Mouse (Mus musculus) layer of hippocampus, postnatal 14 days (tissue): ENCODE data around the gene Slc16a2. TPM values are rescaled to one million over a fixed set of nuclear protein-coding genes. Genes with fewer than 3 reads are reported as not detected.
A peak's percentile ranks its signal among the peaks of the same experiment; 100 is the strongest.

ENCODE experiments used
- DNase-seq, 2 experiments: peaks; one replicate each; pipeline ENCODE4 v3.0.0; 2021 to 2022; ENCODE audit warnings: low spot score in 2 of 2, mixed read lengths in 1 of 2
- long read RNA-seq, 2 experiments: library from polyadenylated mRNA; stranded (forward); transcript quantifications; one replicate each; pipeline ENCODE4 v2.0.0; 2021
- total RNA-seq, 2 experiments: library from RNA; stranded (reverse); gene quantifications; 2 replicates each; pipeline ENCODE4 v1.2.3; 2021

The Slc16a2 gene
- 10 to 100 TPM; 65.9 to 76.3 TPM for total RNA-seq
- long read RNA-seq, experiment 1, full-length matches to known transcripts = 15 of 43 reads
- long read RNA-seq, experiment 1, partial matches to known transcripts = 3 of 43 reads
- long read RNA-seq, experiment 1, other reads (novel, unspliced or antisense) = 25 of 43 reads
- long read RNA-seq, experiment 2, full-length matches to known transcripts = 27 of 63 reads
- long read RNA-seq, experiment 2, partial matches to known transcripts = 6 of 63 reads
- long read RNA-seq, experiment 2, other reads (novel, unspliced or antisense) = 30 of 63 reads

DNA sequence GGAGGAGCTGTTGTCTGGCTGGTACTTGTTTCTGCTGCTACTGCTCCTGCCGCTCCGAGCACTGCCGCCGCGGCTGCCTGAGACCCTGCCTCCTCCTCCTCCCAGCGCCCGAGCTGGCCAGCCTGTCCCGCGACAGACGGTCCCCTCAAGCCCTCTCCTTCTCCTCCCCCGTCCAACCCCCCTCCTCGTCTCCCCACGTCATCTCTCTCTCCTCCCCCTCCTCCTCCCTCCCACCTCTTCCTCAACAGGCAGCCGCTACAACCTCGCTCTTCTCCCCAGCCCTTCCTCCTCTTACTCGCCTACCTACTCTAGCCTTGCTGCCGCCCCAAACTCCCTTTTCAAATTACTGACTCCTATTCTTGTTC, at the start of gene Slc16a2:
Gene Slc16a2, minus strand, starts transcription at position 152 of the 365 bp plus-strand sequence.
- peak; percentile 49 to 50 for DNase-seq

DNA sequence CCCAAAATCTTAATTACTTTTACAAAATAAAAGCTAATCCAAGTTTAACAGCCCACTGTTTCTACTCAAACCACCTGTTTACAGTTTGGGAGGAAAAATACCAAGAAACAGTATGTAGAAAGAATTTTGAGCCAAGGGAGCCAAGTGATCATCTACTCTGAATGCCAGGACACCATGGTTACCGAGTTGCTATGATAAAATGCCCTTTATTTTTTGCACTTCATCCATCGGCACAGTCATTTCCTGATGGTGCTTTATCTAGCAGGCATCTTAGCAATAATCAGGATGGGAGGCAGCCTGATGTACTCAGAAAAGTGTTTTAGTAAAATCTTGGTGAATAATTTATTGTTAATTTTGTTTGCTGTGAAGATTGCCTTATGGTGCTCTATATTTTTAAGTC, 41.7 kb upstream of the Slc16a2 start:
- peak in 1 of 2 experiments; percentile 56 for DNase-seq

DNA sequence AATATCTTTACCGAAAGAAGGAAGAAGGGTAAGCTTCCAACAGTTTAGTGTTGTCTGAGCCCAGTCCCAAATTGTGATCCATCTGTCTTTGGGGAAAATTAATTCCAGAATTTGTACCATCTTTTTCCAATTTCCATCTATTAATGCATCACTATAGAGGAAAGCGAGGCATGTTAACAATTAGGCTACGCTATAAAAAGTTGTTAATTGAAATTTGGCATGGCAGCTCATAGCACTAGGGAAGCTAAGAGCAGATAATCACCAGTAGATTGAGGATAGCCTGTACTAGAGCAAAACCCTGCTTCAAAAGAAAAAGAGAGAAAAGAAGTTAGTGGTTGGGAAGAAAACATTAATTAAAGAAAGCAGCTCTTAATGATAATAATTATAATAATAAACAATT, 41.1 kb upstream of the Slc16a2 start:
- peak in 1 of 2 experiments; percentile 9 for DNase-seq

DNA sequence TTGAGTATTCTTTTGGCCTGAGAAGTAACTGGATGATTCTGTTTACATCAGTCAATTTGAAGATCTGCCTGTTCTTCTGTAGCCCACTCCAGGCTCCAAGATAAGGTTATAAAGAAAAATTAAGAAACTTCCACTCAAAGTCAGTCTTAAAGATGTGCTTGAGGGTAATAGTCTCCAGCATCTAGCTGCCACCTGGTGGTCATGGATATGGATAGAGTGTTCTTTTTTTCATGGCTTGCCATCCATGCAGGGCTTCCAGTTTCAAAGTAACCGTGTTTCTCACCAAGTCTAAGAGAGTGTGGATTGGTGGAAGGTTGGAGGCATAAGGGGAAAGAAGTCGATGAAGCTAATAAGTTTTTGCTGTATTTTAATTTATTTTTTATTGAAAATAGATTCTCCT, 23.5 kb upstream of the Slc16a2 start:
- peak in 1 of 2 experiments; percentile 37 for DNase-seq

DNA sequence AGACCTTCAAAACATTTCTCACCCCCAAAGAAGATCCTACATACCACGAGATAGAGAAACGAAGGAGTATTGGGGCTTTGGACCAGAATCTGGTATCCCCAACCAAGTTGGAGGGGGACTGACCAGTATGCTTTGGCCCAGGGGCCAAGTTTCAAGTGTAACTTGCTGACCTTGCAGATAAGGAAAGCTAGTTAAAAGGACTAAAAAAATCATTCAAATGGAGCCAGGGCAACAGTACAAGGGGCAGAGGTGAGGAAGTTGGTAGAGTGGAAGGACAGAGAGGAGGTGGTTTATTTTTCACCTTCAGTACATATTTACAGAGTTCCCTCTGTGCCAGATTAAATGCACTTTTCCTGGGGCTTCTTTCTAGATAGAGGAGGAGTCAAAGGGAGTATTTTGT, 7.1 kb upstream of the Slc16a2 start:
- no peak for DNase-seq

DNA sequence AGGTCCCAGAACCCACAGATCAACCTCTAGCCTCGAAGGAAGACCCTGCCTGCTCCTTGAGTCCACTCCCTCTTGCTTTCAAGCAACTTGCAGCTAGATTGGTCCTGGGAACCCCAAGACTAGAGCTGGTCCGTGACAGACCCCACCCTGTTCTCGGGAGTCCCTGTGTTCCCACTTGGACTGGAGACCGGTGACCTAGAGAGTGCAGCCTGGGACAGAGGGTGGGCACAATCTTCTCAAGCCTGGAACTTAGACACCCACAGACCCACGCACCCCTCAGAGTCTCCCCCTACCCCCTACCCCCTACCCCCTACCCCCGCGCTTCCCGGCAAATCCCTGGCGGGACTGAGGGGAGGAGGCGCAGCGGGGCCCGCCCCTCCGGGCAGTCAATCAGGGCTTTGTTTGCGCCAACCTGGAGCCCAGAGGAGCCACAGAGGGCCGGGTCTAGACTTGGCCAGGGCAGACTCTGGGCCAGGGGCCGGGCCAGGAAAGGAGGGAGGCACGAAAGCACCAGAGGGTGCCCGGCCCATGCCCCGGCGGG, 558 bp upstream of the Slc16a2 start:
- DNase-seq = no peak

DNA sequence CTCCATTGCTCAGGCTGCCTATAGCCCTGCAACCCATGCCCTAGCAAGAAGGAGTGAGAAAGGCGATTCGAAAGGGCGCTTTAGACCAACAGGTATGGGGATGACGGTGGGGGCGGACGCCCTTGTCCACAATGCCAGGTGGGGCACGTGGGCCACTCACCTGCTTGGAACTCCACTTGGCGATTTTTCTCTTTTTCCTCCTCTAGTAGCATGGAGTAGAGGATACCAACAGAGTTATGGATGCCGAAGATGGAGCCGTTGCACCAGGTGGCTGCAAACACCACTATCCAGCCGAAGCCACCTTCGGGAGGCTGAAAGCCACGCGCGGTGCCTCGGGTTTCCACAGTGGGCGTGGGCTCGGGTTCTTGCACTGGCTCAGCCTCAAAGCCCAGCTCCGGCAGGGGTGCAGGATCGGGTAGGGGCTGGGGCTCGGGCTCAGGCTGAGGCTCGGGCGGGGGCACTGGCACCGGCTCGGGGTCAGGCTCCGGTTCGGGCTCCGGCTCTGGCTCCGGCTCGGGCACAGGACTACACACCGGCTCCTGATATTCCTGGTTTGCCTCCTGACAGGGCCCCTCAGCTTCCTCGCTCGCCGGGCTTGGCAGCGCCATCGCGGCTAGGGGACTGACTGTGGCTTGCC, 470 bp downstream of the Slc16a2 start:
- DNase-seq = no peak

DNA sequence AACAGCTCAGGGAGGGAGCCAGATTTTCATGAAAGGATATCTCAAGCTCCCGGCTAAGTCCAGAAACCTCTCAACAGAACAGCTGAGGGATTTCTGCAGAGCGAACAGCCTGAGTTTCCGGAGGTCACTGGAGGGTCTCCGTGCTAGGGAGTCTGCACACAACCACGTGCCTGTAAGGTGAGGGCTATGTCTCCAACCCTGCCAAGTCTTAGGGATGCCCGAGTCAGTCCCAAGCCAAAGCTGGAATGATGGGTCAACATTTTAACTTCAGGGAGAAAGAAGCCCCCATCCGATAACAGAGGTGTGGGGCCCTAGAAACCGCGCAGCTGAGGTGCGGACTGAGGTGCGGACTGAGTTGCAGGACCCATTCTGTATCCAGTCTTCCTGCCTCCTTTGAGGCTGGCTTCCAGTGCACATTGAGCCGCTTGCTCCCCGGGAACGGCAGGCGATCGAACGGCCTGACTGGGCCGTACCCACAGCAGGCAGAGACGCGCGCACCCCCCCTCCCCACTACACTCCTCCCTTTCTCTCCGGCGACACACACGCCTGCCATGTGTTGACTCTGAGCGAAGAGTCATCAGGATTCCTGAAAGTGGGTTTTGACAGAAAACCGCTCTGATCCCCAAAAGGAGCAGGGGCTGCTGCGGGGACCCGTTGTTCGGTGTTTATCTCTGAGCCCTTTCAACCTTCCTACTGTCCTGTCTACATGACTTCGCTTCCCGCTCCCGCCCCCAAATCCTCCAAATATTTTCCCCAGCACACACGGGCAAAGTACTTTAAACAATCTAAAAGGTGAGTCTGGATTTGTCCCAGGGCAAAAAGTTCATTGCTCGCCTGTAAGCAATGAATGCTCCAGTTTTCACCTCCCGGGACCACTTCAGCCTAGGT, 1.2 kb downstream of the Slc16a2 start:
- DNase-seq = no peak

DNA sequence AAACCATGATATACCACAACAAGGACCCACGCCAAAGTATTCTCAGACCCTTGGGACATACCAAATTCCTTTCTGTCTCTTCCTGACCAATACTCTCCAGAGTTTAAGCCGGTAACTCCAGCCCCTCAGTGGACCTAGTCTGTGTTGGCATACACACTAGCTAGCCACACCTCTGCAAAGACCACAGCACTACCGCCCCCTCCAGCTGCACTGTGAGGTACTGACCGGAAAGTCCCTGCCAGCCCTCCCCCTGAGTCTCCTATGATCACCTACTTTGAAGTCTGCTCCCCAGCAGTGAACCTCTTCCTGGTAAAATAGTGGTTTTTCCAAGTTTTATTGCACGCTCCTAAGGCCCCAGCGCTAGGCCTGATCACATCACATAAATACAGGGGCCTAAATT, 2.5 kb downstream of the Slc16a2 start:
- DNase-seq = no peak

DNA sequence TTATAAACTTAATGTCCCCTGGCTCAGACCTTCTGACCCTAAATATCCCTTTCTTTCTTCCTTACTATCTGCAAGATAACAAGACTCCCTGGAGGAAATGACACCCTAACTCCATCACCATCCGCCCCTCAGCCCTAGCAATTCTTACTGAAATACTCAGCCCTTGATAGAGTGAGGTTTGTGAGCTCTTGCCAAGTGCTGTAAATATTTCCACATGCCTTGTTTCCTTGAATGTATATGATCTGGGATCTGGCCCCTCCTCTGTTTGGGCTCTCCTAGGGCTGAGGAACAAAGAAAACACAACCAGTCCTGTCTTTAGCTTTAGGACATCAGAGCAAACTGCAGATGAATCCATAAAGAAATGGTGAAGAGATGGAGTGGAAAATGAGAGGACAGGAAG, 9.1 kb downstream of the Slc16a2 start:
- no peak for DNase-seq

DNA sequence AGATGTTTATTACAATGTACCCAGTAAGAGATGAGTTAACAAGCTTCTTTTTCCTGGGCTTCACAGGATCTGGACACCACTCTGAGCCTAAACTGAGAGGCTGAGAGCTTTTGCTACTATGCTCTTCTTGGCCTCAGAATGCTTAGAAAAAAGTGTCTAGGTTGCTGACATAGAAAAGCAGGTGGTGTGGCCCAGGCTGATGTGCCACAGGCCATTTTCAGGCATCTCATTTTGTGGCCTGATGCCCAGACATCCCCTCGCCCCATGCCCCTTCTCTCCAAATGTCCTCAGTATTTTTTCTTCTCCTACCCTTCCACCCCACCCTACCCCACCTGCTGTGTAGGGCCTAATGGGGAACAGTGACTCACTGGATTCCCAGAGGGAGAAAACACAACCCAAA, 11.3 kb downstream of the Slc16a2 start:
- DNase-seq = no peak

DNA sequence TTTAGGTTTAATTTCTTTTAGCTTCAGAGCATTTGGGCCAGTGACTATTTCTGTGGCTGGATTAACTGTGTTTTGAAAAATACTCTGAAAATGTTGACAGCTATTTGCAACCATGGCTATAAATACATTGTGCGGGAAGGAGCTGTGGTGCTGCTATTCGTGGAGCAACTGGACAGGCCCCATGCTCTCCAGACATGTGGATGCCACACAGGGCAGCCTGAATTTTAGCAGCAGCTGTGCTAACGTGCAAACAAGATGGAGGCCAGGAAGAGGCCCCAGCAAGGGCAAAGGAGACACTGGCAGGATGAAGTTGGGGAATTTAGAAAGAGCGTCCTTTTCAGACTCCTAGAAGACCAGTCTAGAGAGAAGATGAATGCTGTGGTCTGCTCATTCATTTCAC, 15.4 kb downstream of the Slc16a2 start:
- DNase-seq = no peak

DNA sequence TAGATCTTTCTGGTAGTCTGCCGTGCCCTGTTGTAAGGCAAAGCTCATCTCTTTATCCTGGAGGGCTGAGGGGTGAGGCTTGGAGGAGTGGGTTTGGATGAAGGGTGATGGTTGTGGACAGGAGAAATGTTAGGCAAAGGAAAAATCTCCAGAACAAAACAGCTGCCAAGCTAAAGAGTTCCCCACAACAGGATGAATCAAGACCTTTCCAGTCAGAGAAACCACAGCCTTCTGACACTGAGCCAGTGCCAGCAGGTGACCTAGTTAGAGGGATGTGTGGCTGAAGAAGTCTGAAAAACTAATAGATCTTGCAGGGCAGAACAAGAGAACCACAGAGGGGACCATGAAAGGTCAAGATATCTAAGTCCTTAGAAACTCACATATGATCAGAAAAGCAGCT, 24.8 kb downstream of the Slc16a2 start:
- no peak for DNase-seq

DNA sequence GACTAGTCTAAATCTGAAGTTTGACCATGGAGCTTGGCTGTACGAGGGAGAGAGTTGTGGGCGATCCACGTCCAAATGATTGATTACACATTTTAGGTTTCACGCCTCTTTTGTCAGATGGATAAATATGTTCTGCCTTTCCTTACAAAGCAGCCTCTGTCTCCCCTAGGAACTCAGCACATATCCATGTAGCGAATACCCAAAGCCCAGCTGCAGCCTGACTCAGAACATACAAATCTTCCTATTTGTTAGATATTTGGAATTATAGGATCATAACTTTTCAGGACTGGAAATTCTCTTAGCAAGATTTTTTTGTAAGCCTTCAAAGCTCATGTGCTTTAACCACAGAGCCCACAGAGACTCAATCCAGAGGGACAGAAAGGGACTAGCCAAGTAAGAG, 26.3 kb downstream of the Slc16a2 start:
- no peak for DNase-seq

DNA sequence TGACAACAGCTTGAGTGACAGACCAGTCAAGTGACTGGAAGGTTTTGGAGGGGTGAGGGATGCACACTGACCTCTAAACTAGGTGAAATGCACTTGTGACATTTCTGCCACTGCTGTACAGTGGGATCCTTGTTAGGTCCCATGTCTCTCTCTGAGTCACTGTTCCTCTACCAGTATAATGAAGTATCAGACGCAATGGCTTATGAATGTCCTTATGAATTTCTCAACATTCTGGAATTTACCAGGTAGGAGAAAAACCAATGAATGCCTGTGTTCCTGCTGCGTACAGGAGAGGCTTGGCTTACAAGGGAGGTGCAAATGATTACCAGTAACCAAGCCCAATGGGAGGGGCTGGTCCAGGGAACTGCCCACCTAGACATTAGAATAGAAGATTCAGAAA, 30.5 kb downstream of the Slc16a2 start:
- no peak for DNase-seq

DNA sequence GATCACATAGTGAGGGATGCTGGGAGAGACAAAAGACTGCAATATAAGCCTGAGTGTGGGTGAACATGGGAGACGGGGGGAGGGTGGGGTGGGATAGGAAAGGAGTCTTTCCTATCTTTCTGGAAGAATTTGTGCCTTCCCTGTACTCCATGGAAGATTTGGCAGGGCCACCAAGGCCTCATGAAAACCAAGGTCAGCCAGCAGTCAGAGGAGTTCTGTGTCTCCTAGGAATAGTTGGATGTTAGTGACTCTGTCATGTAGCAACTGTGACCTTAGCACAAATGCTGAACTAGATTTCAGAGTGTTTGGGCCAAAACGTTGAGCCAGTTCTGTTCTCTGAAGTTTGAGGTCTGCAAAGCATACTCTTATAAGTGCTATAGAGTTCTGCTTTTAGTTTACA, 36.1 kb downstream of the Slc16a2 start:
- no peak for DNase-seq

DNA sequence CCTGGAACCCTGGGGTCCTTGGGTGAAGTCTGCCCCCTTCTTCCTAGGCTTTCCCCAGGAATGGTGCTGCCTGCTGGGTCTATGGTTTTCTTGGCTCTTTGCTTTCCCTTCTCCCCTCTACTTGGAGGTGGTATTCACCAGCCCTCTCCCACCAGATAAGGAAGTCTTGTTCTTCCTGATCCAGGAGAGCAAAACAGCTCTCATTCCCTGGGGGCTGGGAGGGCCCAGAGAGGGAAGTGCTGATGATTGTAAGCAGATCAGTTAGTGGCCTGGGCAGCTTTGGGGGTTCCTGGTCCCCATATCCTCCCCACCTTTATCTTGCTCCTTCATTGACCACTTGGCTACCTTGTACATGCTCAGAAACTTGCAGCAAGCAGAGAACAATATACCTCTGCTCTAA, 45.4 kb downstream of the Slc16a2 start:
- DNase-seq = no peak

DNA sequence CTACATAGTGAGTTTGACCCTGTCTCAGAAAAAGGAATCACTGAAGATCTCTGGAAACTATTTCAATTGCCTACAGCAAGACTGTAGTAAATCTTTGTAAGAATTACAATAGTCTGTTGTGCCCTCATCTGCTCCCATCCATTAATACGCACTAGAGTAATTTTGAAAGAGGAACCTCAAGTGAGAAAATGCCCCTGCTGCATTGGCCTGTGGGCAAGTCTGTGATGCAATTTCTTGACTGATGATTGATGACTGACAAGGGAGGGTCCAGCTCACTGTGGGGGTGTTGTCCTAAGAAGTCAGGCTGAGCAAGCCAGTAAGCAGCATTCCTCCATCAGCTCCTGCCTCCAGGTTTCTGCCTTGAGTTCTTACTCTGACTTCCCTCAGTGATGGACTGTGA, 75.6 kb downstream of the Slc16a2 start:
- DNase-seq = no peak

DNA sequence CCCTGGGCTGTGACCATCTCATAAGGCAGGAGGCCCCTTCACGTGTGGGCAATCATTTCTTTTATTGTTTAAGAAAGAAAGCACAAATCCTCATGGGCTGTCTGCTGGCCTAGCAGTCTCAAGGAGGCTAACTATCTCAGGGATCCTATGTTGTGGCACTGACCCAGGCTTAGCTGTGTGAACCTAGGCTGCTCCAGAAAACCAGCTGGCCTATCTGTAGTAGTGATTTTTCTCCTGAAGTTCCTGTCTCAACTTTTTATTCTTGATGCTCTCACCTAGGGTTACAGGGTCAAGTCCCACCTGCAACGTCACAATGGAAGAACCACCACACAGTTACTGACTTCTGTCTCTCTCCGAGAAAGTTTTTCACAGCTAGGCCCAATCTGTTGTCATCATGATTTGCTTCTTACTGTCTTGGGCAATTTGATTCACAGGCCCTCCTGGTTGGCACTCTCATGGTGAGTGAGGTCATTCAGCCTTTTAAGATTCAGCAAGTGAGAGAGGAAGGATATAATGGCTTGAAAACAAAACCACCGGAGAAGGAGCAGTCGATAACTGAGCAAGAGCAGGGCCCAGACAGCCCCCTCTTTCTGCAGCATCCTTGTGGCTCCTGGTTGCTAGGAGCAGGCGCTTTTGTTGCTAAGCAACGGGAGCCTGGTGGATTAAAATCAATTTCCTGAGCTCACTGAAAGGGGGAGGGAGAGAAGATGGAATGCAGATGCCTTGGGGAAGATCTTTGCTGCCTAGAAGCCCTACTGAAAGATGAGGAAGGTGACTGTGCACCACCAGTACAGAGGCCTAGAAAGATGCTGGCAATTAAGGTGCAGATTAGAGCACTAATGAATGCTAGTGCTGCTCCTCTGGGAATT, 77.4 kb downstream of the Slc16a2 start:
- peak; percentile 40 to 76 for DNase-seq

DNA sequence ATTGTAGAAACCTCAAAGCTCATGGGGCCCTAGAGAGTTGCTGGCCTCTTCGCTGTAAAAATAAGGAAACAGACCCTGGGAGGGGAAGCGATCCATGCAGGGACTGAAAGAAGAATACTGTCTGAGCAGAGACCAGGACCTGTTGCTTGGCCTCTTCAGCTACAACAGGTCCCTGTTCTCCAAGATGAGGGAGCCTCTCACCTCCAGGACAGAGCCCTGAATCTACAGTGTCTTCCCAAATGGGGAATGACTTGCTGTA, 79.8 kb downstream of the Slc16a2 start:
- DNase-seq = no peak
